Mouse (Mus musculus) olfactory bulb, adult 2 months (tissue): ENCODE results near the gene Pbx3. TPM values are rescaled to one million over a fixed set of nuclear protein-coding genes. Genes with fewer than 3 reads are reported as not detected.

Source experiments
- H3K27ac ChIP-seq: fragments of 200-500 bp; 2 replicates; pipeline ENCODE4 v1.5.1; 2012; ENCODE audit warnings: low read depth, low read length; ENCODE audit not compliant: insufficient read depth
- H3K4me1 ChIP-seq: fragments of 200-500 bp; 2 replicates; pipeline ENCODE4 v1.6.1; 2012; ENCODE audit warnings: low read length; ENCODE audit not compliant: control insufficient read depth, insufficient read depth
- H3K4me3 ChIP-seq: fragments of 200-500 bp; 2 replicates; pipeline ENCODE4 v1.5.1; 2012; ENCODE audit warnings: mild to moderate bottlenecking, low read depth, low read length, moderate library complexity; ENCODE audit not compliant: insufficient read depth
- CTCF ChIP-seq: fragments of 200-500 bp; IDR thresholded peaks from 2 replicates; pipeline ENCODE4 v1.5.1; 2012; ENCODE audit warnings: low read depth, mild to moderate bottlenecking, low read length, moderate library complexity; ENCODE audit not compliant: insufficient read depth
- POLR2A ChIP-seq: fragments of 200-500 bp; IDR thresholded peaks from 2 replicates; pipeline ENCODE4 v1.6.1; 2012; ENCODE audit warnings: mild to moderate bottlenecking, low read depth, low read length, moderate library complexity; ENCODE audit not compliant: insufficient read depth
- WGBS: fragments of 180-500 bp; shearing (Covaris S2); methylation state at CpG from one replicate; pipeline ENCODE4 v1.1.7; 2018; 5-methylcytosine and 5-hydroxymethylcytosine counted together
- polyA plus RNA-seq: library from polyadenylated mRNA; stranded (reverse); fragments of >200 nt; gene quantifications from 2 replicates; pipeline ENCODE4 v1.2.4, GENCODE M21; 2012; ENCODE audit warnings: low replicate concordance; ENCODE audit not compliant: missing spikeins, insufficient read depth, insufficient read length

Gene Pbx3
- polyA plus RNA-seq, 1 experiment, result not detected

- TF ChIP-seq POLR2A (no peak), CTCF (no peak)
- Histone ChIP-seq H3K4me1 (no peaks in the 10 kb centered on the region), H3K27ac (no peak overlapping the region), H3K4me3 (no peak overlapping the region)
- 41% methylated on average over 4 of the region's 4 CpGs for WGBS
Observed at GRCm38 (mm10) chr2:34239315-34239858, 133.6 kb downstream of the Pbx3 start.

DNA sequence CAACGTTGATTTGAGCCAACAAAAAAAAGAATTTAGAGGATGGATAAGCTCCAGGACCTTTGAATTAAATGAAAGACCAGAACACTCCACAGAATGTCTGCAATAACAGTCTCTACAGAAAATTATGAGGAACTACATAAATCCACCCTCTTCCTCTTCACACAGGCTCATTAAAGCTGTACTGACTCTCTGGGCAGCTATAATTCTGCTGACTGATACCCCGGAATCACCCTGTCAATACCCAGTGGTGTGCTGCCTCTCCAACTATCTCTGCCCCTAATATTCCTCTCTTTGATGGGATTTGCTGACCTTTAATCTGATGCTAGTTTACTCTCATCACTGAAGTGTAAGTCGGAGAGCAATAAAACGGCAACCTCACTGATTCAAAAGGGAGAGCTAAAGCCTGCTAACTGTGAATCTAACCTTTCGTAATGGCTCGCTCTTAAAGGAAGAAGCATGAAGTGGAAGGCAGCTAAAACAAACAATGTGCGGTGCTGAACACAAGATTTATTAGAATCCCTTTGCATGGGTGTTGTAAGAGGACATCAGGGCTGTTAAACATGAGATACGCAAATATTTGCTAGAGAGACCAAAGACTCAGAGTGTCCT lies 137.4 kb downstream of the Pbx3 start:
- no peak overlapping the region for H3K4me3 ChIP-seq
- H3K27ac ChIP-seq, result peak overlapping the region; percentile 70
- peaks cover 3% of the 10 kb centered on the region for H3K4me1 ChIP-seq
- WGBS, result 36% methylated on average over 8 of the region's 8 CpGs
- no peak for TF ChIP-seq CTCF
- TF ChIP-seq POLR2A, result no peak

- no peak overlapping the region for H3K4me3 ChIP-seq
- no peak overlapping the region for H3K27ac ChIP-seq
- 20% methylated on average over 1 of the region's 1 CpGs for WGBS
- no peak for TF ChIP-seq CTCF
- peaks cover 5% of the 10 kb centered on the region for H3K4me1 ChIP-seq
Observed at GRCm38 (mm10) chr2:34234274-34234673, 138.7 kb downstream of the Pbx3 start.

GRCm38 (mm10) chr2:34233271-34233670 lies 139.7 kb downstream of the Pbx3 start:
- Histone ChIP-seq H3K27ac (no peak overlapping the region), H3K4me1 (peaks cover 8% of the 10 kb centered on the region), H3K4me3 (no peak overlapping the region)
- WGBS, result 39% methylated on average over 5 of the region's 5 CpGs
- no peak for TF ChIP-seq POLR2A
- TF ChIP-seq CTCF, result no peak

DNA sequence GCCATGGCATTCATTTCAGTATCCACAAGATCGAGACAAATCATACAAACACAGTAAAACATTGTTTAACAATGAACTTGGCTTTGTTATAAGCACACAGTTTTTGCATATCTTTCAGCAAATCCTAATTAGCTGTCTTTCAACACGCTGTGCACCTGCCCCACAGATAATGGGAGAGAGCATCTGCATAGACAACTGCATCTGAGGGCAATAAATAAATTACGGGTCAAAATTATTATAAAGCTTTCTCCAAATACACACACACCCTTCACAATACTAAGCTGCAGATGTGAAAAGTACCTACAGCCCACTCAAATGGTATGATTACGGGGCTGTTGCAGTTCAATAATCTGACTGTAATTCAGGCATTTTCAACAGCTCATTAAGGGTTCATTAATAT lies 145.3 kb downstream of the Pbx3 start:
- H3K4me1 ChIP-seq, result peaks cover 10% of the 10 kb centered on the region
- TF ChIP-seq POLR2A (no peak), CTCF (no peak)
- H3K4me3 ChIP-seq, result no peak overlapping the region
- WGBS, result 30% methylated on average over 4 of the region's 4 CpGs
- H3K27ac ChIP-seq, result no peak overlapping the region

DNA sequence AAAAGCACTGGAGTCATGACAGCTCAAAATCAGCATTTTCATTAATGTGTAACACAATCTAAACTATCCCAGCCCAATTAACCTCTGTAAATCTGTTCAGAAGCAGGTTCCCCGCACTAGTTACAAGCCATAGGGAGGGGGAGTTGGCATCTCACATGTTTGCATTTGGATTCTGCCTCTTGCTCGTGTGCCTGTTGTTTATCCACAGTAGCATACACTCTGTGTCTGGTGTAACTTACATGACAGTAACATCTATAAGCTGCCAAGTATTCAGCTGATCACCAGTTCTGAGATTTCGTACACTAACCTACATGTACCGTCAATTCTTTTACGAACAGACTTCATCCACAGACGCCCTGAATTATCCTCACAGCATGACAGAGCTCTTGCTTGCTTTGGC lies 147.5 kb downstream of the Pbx3 start:
- H3K27ac ChIP-seq, result no peak overlapping the region
- no peak overlapping the region for H3K4me3 ChIP-seq
- peaks cover 7% of the 10 kb centered on the region for H3K4me1 ChIP-seq
- no peak for TF ChIP-seq POLR2A
- TF ChIP-seq CTCF, result no peak
- 23% methylated on average over 6 of the region's 6 CpGs for WGBS

DNA sequence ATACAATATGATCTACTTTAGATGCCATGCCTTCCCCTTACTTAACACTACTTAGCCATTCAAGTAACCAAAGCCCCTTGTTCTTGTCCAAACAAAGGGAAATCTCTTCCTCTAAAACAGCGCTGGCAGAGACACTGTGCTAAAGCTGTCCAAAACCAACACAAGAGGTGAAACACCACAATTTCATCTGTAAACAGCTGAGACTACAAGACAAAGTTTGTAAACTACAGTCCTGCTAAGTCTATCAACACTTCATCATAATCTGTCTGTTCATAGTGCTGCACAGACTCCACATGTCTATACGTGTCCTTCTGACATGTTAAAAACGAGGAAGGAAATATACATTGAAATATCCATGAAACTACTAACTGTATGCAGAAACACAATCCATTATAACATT lies 151.5 kb downstream of the Pbx3 start:
- 80% methylated on average over 3 of the region's 3 CpGs for WGBS
- TF ChIP-seq CTCF, result no peak
- no peak for TF ChIP-seq POLR2A
- Histone ChIP-seq H3K4me1 (peaks cover 4% of the 10 kb centered on the region), H3K4me3 (no peak overlapping the region), H3K27ac (no peak overlapping the region)

GRCm38 (mm10) chr2:34219150-34219549 lies 153.8 kb downstream of the Pbx3 start:
- TF ChIP-seq CTCF (no peak), POLR2A (no peak)
- no peak overlapping the region for H3K4me3 ChIP-seq
- 0 out of 2 replicates have a peak, but pooled peaks cover 2% of the 10 kb centered on the region for H3K4me1 ChIP-seq
- WGBS, result 79% methylated on average over 1 of the region's 1 CpGs
- no peak overlapping the region for H3K27ac ChIP-seq

DNA sequence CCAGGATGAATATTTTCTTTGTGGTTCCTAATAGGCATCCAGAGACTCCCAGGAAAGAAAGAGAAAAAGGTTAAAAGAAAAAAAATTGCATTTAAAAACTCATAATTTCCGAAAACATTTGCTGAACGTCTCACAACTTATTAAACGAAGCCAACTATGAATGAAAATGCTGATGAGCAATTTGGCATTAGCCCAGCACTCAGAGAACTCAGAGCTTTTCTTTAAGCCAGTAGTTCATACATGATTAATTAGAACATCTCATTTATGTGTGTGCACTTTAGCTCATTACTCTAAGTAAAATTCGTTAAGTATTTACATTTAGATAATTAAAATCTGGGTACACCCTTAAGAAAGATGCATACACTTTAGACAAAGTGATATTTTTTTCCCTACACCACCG lies 155.3 kb downstream of the Pbx3 start:
- Histone ChIP-seq H3K27ac (no peak overlapping the region), H3K4me1 (0 out of 2 replicates have a peak, but pooled peaks cover 4% of the 10 kb centered on the region), H3K4me3 (no peak overlapping the region)
- no peak for TF ChIP-seq CTCF
- TF ChIP-seq POLR2A, result no peak
- WGBS, result 20% methylated on average over 5 of the region's 5 CpGs

GRCm38 (mm10) chr2:34215496-34215895 lies 157.4 kb downstream of the Pbx3 start:
- WGBS, result 61% methylated on average over 5 of the region's 5 CpGs
- Histone ChIP-seq H3K4me1 (0 out of 2 replicates have a peak, but pooled peaks cover 4% of the 10 kb centered on the region), H3K4me3 (no peak overlapping the region), H3K27ac (no peak overlapping the region)
- no peak for TF ChIP-seq CTCF
